Mouse (Mus musculus) layer of hippocampus, adult 9-10 months (tissue): Measurements from ENCODE around the gene Kcnh6.
"Not testable (repeated sequence)": the region's sequence is repeated elsewhere in the genome, so short reads cannot be mapped to it uniquely, and the experiment has no call there.

Experiments
- DNase-seq: peaks from one replicate; pipeline ENCODE4 v3.0.0; 2022; ENCODE audit warnings: low spot score

Gene Kcnh6

GRCm38 (mm10) chr11:106016440-106016839, 8.5 kb downstream of the Kcnh6 start:
- DNase-seq, result no peak

GRCm38 (mm10) chr11:106020051-106020763, 12.3 kb downstream of the Kcnh6 start:
- DNase-seq, result no peak

DNA sequence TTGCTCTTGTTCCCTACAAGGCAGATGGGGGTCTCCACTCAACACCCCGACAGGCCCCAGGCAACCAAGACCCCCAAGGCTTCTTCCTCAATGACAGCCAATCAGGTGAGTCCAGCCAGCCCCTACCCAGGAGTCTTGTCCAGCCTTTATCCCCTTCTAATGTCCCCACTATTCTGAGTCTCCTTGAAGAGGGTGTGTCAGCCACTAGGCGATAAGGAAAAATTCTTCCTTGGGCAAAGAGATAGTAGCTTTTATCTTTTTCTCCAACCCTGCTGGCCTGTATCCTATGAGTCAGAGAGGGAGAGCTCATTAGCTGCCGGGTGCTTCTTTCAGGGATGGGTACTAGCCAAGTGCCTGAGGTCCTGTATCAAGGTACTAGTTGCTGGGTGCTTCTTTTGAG, 17.9 kb downstream of the Kcnh6 start:
- no peak for DNase-seq

- DNase-seq, result peak; percentile 63
Measured at GRCm38 (mm10) chr11:106026465-106027151, 18.7 kb downstream of the Kcnh6 start.

- DNase-seq, result no peak
Measured at GRCm38 (mm10) chr11:106027607-106028006, 19.7 kb downstream of the Kcnh6 start.

DNA sequence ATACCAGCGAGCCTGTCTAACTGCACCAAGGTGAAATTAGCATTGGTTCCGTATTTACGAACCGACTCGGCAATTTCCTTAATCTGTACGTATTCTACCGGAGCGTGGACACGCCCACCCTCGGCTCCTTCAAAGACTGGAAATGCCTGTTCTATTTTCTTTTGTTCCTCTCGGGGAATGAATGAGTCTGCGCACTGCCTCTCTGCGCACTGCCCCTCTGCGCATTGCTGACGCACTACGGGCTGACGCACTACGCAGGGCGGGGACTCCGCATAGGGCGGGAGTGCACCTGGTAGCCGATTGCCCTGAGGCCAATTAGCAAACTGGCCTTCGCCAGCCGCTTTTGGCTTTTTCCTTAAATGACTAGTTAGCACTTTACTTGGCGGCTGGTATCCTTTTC, 24.1 kb downstream of the Kcnh6 start:
- not testable (repeated sequence) for DNase-seq

GRCm38 (mm10) chr11:106033491-106033919, 25.6 kb downstream of the Kcnh6 start:
- peak; percentile 49 for DNase-seq

DNA sequence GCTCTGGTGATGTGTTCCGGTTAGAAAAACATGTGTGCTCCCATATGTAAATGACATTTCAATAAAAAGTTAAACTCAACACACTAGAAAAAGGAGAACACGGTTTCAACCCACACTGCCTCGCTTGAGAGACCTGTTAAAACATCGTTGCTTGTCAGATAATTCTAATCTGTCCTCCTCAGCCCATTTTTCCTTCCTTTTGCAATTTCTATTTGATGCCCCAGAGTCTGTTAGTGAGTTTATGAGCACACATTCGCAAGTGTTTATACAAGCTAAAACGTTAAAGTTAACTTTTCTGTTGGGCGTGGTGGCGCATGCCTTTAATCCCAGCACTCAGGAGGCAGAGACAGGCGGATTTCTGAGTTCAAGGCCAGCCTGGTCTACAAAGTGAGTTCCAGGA, 27.1 kb downstream of the Kcnh6 start:
- DNase-seq, result no peak

DNA sequence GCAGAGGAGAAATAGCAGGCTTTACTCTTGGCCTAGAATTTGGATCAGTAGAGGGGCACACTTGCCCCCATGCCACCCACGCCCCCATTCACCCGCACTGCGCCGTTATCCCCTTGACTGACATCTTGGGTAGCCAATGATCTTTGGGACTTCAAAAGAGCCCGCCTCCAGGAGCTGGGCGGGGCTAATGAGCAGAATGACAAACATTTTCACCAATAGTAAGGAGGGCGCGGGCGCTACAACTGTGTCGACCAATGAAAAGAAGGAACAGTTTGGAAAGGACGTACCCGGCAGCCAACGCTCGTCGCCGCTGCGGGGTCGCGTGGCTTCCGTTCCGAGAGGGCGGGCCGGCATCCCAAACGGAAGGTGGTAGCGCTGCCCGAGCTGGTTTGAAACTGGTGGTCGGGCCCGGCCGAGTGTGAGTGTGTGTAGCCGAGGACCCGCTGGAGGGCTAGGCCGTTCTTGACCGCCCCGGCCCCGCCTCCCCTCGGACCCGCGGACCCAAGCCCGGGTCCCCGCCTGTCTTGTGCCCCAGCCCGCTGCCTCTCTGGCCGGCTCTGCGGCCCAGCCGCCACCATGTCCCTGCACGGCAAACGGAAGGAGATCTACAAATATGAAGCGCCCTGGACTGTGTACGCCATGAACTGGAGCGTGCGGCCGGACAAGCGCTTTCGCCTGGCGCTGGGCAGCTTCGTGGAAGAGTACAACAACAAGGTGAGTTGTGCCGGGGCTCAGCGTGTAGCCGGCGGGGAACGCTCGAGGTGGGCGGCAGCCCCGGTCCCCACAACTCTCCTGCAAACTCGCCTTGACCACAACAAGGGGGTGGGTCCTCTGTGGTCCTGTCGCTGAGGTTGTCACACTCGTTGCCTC, 28.9 kb downstream of the Kcnh6 start, which contains the start of gene Dcaf7:
Gene Dcaf7 (plus strand): TSS at position 325 of the 870 bp plus-strand sequence.
- DNase-seq, result peak; percentile 100

DNA sequence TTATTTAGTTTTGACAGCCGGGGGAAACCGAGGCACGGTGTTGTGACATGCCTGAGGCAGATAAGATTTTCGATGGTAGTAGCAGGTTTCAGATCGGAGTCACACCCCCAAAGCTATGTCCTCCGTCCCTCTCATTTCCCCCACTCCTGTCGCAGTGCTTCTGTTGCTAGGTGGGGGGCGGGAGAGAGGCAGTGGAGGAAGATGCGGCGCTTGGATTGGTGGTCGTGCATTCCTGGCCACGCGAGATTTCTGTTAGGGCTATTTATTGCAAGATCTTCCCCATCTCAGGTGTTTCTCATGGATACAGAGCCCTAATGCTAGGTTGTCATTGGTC, 29.5 kb downstream of the Kcnh6 start:
- DNase-seq, result no peak

DNA sequence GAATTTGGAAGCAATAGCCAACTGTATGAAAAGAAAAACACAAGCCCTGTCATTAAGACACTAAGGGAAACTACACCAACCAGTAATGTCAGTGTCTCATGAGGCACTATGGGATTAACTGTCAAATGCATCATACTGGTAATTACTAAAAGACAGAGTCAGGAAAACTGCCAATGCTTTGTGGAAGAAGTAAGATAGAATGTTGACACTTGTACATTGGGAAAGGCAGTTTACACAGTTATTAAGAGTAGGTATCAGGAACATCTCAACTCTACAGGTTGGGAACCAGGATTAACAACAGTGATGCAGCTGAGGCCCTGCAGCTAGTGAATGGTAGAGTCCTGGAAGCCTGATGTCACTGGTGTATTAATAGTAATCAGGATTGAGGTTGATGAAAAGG, 36.4 kb downstream of the Kcnh6 start:
- no peak for DNase-seq

- DNase-seq, result no peak
Measured at GRCm38 (mm10) chr11:106045256-106045655, 37.3 kb downstream of the Kcnh6 start.

GRCm38 (mm10) chr11:106045780-106046179, 37.9 kb downstream of the Kcnh6 start:
- DNase-seq, result no peak

GRCm38 (mm10) chr11:106046584-106046983, 38.7 kb downstream of the Kcnh6 start:
- no peak for DNase-seq

GRCm38 (mm10) chr11:106053921-106054320, 46.0 kb downstream of the Kcnh6 start:
- no peak for DNase-seq

DNA sequence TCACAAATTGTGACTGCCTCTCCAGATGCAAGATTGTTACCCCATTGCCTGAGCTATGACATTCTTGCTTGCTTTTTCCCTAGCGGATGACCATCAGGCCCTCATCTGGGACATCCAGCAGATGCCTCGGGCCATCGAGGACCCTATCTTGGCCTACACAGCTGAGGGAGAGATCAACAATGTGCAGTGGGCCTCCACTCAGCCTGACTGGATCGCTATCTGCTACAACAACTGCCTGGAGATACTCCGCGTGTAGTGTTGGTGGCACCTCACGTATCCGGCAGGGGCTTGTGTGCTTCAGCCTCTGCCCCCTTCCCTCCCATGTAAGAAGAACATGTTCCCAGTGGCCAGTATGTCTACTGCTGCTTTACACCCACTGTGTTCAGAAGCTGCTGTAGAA, 46.7 kb downstream of the Kcnh6 start:
- no peak for DNase-seq

GRCm38 (mm10) chr11:106055341-106055740, 47.4 kb downstream of the Kcnh6 start:
- DNase-seq, result no peak

DNA sequence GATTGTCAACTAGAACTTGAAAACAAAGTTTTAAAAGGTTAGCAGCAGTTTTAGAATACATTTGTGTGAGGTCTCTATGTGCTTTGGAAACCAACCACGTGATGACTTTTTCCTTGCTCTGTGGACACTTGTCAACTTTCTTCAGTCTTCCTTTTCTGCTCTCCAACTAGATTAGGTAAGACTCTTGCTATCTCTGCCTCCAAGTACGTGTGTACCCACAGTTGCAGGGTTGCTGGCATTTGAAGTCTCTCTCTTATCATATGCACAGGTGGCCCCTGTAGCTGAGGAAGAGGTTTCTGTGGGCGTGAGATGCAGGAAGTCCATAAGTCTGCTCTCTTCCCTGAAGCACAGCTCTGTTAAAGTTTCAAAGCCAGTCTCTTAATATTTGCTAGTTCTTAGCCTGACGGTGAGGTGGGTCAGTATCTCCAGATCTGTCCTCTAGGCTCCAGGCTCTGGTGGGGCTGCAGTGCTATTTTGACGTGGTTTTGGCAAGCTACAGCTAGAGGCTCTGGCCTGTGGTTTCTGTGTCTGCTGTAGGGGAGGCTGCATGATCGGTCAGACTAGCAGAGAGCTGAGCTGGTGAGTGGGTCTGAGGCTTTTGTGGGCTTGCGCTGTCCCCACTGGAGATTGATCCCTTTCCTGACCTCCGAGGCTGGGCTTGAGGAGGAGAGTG, 49.0 kb downstream of the Kcnh6 start:
- no peak for DNase-seq

DNA sequence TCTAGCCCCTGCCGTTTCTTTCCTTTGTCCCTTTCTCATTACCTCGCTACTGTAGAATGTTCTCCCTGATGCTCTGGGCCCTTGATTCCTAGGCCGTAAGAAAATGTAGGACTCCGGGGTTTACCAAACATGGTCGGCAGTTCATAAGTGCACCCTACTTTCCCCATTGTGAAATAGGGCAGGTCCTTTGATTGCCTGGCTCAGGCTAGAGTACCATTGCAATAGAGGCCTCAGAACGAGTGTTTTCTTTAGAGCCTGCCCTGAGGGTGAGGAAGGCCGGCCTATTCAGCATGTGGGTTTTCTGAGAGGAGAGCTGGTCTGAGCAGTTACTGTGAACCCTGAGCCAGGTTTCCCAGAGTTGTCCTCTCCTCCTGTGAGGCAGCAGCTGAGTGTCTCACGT, 50.1 kb downstream of the Kcnh6 start:
- no peak for DNase-seq

DNA sequence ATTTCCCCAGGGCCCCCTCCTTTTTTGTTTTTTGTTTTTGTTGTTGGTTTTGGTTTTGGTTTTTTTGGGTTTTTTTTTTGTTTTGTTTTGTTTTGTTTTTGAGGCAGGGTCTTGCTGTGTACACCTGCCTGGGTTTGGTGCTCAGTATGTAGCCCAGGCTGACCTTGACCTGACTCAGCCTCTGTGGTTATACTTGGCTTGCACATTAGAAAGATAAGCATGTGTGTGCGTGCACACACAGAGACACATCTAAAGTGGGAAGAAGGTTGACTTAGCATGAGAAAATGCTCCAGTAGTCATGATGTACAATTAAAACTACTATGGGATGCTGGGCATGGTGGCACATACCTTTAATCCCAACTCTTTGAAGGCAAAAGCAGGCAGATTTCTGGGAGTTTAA, 52.6 kb downstream of the Kcnh6 start:
- DNase-seq, result no peak

DNA sequence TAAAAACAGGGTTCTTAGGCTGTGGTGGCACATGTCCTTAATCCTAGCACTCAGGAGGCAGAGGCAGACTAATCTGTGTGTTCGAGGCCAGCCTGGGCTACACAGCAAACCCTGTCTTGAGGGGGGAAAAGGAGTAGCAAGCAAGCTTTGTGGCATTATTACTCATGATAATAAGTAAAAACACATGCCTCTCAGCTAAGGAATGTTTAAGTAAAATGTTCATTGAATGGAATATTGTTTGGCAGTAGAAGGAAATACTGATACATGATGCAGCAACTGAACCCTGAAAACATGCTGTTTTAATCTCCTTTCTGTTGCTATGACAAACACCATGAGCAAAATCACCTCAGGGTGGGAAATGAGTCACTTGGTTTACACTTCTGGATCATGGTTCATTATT, 53.4 kb downstream of the Kcnh6 start:
- DNase-seq, result no peak

DNA sequence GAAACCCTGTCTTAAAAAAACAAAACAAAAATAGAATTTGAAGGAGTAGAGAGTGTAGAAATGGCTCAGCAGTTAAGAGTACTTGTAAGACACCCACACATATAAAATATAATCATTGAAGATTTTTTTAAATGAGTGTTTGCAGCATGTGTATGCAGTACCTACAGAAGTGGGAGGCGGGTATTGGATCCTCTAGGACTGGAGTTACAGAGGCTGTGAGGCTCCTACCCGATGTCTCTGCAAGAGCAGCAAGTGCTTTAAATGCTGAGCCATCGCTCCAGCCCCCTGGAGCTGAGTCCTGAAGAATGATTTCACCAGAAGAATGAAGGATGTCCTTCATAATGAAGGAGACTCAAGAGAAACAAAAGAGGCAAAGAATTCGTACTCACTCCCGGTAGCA, 55.8 kb downstream of the Kcnh6 start:
- no peak for DNase-seq
